Comparison of ENCODE assay signal across 25 mouse cellular contexts in the genomic region with DNA sequence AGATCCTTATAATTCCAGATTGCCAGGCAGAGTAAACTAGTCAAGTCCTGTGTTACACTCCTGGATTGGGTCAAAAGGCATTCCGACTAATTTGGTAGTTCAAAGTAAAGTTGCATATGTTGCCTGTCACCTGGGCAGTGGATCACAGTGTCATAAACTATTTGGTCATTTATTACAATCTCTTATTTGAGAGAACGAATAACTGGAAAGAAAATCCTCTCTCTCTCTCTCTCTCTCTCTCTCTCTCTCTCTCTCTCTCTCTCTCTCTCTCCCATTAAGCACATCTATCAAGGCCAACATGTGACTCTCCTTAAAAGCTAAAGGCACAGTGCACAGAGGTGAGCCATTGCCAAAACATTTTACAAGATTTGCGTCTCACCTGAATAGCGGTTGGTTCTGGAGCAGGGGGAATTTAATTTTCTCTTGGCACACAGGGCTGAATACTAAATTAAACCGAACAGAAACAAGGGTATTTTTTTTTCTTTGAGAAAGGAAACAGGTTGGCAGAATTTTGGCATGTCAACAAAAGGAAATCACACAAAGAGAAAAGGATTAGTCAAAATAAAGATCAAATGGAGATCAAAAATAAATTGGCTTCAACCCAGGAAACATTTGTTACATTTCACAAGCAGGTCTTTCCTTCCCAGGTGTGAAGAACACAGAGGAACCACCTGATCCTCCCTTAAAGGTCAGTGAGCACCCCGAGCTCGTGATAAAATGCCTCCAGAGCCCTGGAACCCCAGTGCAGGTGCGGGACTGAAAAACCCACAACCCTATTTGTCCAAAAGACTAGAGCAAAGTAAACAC.
DNase-seq lines count a peak whose midpoint lies in the region; ATAC-seq and TF ChIP-seq lines count a peak whose summit lies in the region.
"Had no signal": no experiment of that assay in that cellular context is flagged by ENCODE, and none has a peak within 500 bp of the region (broad histone marks: within the 10 kb centered on the region; RNA-seq: fewer than 3 reads in every experiment).

No protein-coding gene starts in this region.

- no peaks in the 10 kb centered on the region for H3K4me1 ChIP-seq in heart, embryonic 16.5 days (ENCODE audit: control insufficient read depth, insufficient read depth, low read length)
- peaks cover 35% of the 10 kb centered on the region for H3K4me1 ChIP-seq in thymus, adult 2 months (replicated peaks; ENCODE audit: control insufficient read depth, insufficient read depth, low read length)
- H3K4me1 ChIP-seq: embryonic facial prominence, embryonic 15.5 days; forebrain, embryonic 13.5 days; hindbrain, embryonic 13.5 days; midbrain, embryonic 10.5 days; neural tube, embryonic 12.5 days had no signal

- no peaks in the 10 kb centered on the region for H3K9me3 ChIP-seq in heart, embryonic 16.5 days (replicated peaks; ENCODE audit: control insufficient read depth, low read length)
- H3K9me3 ChIP-seq: embryonic facial prominence, embryonic 15.5 days; forebrain, embryonic 13.5 days; hindbrain, embryonic 13.5 days; neural tube, embryonic 12.5 days had no signal

- no peak for TF ChIP-seq POLR2A in thymus, adult 2 months (IDR thresholded peaks at IDR 0.05; ENCODE audit: control insufficient read depth, extremely low read depth, insufficient read depth, low read length, poor library complexity)

- WGBS in heart, embryonic 16.5 days: 73% methylated on average over 8 of the region's 8 CpGs
- WGBS in thymus, adult 2 months: 21% methylated on average over 8 of the region's 8 CpGs

- no peak for DNase-seq in heart, adult 11 months
- DNase-seq in thymus, adult 2 months: peak; percentile 28
- DNase-seq in thymus, postnatal 25 days: no peak
- DNase-seq in layer of hippocampus, adult 9-10 months (ENCODE audit: low spot score): no peak
- no peak for DNase-seq in layer of hippocampus, adult 18-20 months (ENCODE audit: low spot score in 2 of 2)
- DNase-seq: cerebellum, adult 11-12 months; cerebellum, adult 9-11 months; gastrocnemius, postnatal 25 days; heart, adult 18-20 months; heart, postnatal 4 days; lung, postnatal 14 days; right cerebral cortex, adult 18-20 months had no signal

- peak overlapping the region; percentile 16; the same call in 1 of the 2 replicates for H3K27ac ChIP-seq in heart, embryonic 16.5 days (ENCODE audit: low read length)
- peak overlapping the region; percentile 97 for H3K27ac ChIP-seq in thymus, adult 2 months (ENCODE audit: control insufficient read depth, insufficient read depth, low read length)
- H3K27ac ChIP-seq: embryonic facial prominence, embryonic 15.5 days; forebrain, embryonic 13.5 days; hindbrain, embryonic 13.5 days; midbrain, embryonic 10.5 days; neural tube, embryonic 12.5 days had no signal

- no peak overlapping the region for H3K4me3 ChIP-seq in heart, embryonic 16.5 days (ENCODE audit: low read length)
- no peak overlapping the region for H3K4me3 ChIP-seq in thymus, adult 2 months (ENCODE audit: control insufficient read depth, insufficient read depth, low read length)
- H3K4me3 ChIP-seq: embryonic facial prominence, embryonic 15.5 days; forebrain, embryonic 13.5 days; hindbrain, embryonic 13.5 days; midbrain, embryonic 10.5 days; neural tube, embryonic 12.5 days had no signal

- no peak overlapping the region for H3K4me2 ChIP-seq in heart, embryonic 16.5 days (ENCODE audit: low read depth, low read length)
- H3K4me2 ChIP-seq: embryonic facial prominence, embryonic 15.5 days; forebrain, embryonic 13.5 days; heart, embryonic 11.5 days; hindbrain, embryonic 13.5 days; lung, embryonic 14.5 days; neural tube, embryonic 12.5 days had no signal

- H3K36me3 ChIP-seq in heart, embryonic 16.5 days (ENCODE audit: control insufficient read depth, insufficient read depth): no peaks in the 10 kb centered on the region
- H3K36me3 ChIP-seq in thymus, adult 2 months (ENCODE audit: control insufficient read depth, insufficient read depth, low read length): no peaks in the 10 kb centered on the region
- H3K36me3 ChIP-seq: embryonic facial prominence, embryonic 15.5 days; hindbrain, embryonic 13.5 days; midbrain, embryonic 10.5 days; neural tube, embryonic 12.5 days had no signal

- no peak overlapping the region for H3K9ac ChIP-seq in heart, embryonic 16.5 days (ENCODE audit: low read length)
- H3K9ac ChIP-seq: embryonic facial prominence, embryonic 15.5 days; forebrain, embryonic 13.5 days; hindbrain, embryonic 13.5 days; liver, embryonic 14.5 days; lung, embryonic 14.5 days; neural tube, embryonic 12.5 days had no signal

- H3K27me3 ChIP-seq in heart, embryonic 16.5 days (ENCODE audit: control insufficient read depth, insufficient read depth, low read length): no peaks in the 10 kb centered on the region
- H3K27me3 ChIP-seq in thymus, adult 2 months (ENCODE audit: control insufficient read depth, insufficient read depth, low read length): no peaks in the 10 kb centered on the region
- H3K27me3 ChIP-seq: embryonic facial prominence, embryonic 15.5 days; forebrain, embryonic 13.5 days; hindbrain, embryonic 13.5 days; neural tube, embryonic 12.5 days had no signal

- ATAC-seq in heart, embryonic 16.5 days (replicated peaks; ENCODE audit: extremely low read depth, insufficient read depth, low FRiP score): no peak
- ATAC-seq in CD4-positive, CD25-positive, alpha-beta regulatory T cell, adult 4 months: peak; percentile 33
- peak; percentile 44 for ATAC-seq in inflammation-experienced regulatory T-cells, adult 6 months
- ATAC-seq: forebrain, embryonic 13.5 days; midbrain, embryonic 16.5 days; Patski had no signal

- no peak for TF ChIP-seq CTCF in thymus, adult 2 months (IDR thresholded peaks at IDR 0.05; ENCODE audit: borderline replicate concordance, control insufficient read depth, extremely low read depth, insufficient read depth, low read length, poor library complexity)
